Mouse (Mus musculus) frontal cortex, adult 2 months (tissue): Measurements from ENCODE around the gene Gcm1. TPM values are rescaled to one million over a fixed set of nuclear protein-coding genes. Genes with fewer than 3 reads are reported as not detected.
"Not testable (repeated sequence)": the region's sequence is repeated elsewhere in the genome, so short reads cannot be mapped to it uniquely, and the experiment has no call there.

Experiments
- DNase-seq, 2 experiments: peaks; one replicate each; pipeline ENCODE4 v3.0.0; 2022; ENCODE audit warnings: low spot score in 1 of 2; ENCODE audit errors: extremely low spot score in 1 of 2
- polyA plus RNA-seq: library from polyadenylated mRNA; depleted of rRNA; stranded (reverse); fragments of >200 nt; gene quantifications from 2 replicates; pipeline ENCODE4 v1.2.3, GENCODE M21; 2012

The Gcm1 gene
- polyA plus RNA-seq, 1 experiment: not detected

DNA sequence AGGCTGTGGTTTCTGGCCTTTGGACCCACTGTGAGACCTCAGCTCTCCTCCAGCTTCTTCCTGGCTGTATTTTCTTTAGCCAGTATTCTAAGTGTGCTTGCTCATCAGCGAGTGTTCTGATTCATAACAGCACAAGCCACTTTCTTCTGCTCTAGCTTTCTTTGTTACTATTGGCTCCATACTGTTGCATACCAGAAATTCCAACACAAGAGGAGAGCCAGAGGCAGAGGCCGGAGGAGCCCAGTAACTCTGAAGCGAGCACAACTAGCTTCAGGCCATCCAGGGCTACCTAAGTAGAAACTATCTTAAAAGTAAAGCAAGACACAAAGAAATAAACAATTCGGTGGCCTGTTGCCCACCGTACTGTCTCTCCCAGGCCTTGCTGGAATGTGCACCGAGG lies 6.6 kb upstream of the Gcm1 start:
- no peak for DNase-seq

DNA sequence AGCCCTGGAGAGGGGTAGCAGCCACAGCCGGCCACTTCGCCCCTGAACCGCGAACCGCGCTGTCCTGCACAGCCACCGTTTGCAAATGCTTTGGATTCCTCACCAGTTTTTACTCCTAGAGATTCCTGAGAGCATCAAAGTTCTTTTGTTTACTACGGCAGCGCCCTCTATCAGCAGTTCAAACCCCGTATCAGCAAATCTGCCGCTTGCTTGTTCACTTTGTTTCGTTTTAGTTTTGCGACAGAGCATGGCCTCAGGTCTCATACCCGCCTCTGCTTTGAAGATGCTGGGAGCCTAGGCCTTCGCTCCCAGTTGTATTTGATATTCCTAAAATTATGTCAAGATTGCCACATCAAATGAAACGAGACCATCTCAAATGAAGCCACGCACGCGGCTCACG lies 5.0 kb upstream of the Gcm1 start:
- DNase-seq: no peak

DNA sequence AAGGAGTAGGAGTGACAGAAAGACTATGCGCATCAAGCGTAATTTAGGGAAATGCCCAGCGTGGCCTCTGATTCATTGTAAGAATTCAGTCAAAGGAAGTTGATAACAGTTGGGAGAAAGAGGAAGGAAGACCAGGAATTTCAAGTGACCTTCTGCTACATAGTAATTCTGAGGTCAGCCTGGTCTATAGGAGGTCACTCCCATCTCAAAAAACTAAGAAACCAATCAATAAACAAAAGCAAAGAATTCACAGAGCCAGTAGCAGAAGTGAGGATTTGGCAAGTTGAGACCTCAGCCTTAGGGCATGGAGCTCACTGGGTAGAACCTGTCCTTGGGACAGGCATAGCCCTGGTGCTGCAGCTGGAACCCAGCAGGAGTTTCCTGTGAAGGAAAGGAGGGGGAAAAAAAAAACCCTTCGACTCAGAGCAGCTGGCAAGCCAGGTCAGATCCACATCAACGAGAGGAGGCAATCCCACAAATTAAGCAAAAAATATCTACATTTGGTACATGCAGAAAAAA lies 1.2 kb upstream of the Gcm1 start:
- DNase-seq: no peak

DNA sequence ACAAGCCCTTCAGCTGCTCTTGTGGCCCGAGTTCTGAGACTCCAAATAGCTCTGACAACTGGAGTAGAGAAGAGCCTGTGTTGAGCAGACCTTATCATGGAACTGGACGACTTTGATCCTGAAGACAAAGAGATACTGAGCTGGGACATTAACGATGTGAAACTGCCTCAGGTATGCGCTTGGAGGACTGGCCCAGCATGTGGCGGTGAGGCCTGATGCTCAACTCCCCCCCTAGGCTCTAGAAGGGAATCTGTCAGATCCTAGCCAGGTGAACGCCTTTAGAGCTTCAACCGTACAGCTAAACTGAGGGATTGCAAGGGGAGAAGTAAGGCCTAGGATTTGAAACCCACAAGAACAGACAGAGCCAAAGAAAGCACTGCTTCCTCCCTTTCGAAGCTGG lies 2.1 kb downstream of the Gcm1 start:
- DNase-seq: no peak

DNA sequence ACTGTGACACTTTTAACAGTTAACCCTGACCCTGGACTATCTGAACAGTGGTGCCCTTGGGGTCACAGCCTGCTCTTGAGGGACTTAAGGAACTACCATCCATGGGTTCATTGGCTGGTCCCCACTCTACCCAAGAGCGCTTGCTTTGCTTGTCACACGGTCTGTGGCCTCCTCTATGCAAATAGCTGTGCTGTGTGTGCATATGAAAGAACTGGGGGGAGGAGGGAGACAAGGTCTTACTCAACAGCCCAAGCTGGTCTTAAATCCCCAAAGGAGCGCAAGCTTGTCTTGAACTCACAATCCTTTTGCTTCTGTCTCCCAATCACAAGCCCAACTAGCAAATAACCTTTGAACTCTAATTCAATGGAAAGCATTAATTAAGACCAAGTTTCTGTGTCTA lies 2.6 kb downstream of the Gcm1 start:
- no peak for DNase-seq

DNA sequence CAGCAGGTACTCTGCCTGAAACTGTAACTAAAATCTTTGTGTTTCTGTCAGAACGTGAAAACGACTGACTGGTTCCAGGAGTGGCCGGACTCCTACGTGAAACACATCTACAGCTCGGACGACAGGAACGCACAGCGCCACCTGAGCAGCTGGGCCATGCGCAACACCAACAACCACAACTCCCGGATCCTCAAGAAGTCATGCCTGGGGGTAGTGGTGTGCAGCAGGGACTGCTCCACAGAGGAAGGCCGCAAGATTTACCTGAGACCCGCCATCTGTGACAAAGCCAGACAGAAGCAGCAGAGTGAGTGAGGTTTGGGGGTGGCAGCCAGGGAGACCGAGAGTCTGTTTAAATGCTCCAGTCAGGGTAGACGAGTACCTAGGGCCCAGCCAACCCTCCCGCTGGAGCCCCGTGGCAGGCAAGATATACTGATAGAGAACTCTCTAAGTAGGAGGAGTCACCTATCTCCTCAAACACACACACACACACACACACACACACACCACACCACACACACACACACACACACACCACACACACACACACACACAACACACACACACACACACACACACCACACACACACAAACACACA lies 7.9 kb downstream of the Gcm1 start:
- no peak for DNase-seq

DNA sequence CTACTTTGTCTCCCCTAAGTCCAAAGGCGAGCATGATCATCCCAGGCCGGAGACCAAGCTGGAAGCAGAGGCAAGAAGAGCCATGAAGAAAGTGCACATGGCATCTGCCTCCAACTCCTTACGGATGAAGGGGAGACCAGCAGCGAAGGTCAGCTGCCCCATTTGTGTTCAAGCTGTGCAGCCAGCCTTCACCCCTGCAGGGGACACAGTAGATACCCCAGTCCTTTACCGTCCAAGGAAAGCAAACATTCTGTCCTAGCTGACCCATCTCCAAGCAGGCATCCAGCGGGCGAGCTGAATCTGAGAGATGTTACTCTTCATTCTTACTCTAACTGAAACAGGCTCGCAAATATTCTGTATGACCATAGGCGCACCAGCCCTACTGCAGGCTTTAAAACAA lies 10.7 kb downstream of the Gcm1 start:
- no peak for DNase-seq

DNA sequence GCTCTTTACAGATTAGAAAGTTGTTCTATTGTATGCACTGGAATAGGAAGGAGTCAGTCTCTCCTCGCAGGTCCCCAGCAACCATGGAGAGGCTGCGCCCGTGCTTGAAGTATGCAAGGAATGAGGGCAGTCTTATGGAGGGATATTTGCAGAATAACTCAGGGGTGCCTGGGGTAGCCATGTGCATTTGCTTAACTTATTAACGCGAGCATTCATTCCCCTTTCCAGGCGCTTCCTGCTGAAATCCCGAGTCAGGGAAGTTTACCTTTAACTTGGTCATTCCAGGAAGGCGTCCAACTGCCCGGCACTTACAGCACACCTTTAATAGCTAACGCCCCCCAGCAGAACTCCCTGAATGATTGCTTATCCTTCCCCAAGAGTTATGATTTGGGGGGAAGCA lies 12.4 kb downstream of the Gcm1 start:
- no peak for DNase-seq

DNA sequence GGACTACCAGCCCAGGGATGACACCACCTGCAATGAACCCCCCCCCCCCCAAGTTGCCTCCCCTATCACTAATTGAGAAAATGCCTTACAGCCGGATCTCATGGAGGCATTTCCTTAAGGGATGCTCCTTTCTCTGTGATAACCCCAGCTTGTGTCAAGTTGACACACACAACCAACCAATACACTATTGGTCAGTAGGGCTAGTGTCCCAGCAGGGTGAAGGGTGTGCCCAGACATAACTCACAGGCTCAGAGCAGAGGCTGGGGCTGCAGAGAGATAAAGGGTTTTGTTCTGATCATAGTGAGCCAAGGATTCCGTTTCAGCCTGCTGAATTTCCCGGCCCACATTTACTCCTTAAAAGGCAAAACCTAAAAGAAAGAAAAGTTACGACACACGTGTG lies 18.8 kb downstream of the Gcm1 start:
- no peak for DNase-seq

DNA sequence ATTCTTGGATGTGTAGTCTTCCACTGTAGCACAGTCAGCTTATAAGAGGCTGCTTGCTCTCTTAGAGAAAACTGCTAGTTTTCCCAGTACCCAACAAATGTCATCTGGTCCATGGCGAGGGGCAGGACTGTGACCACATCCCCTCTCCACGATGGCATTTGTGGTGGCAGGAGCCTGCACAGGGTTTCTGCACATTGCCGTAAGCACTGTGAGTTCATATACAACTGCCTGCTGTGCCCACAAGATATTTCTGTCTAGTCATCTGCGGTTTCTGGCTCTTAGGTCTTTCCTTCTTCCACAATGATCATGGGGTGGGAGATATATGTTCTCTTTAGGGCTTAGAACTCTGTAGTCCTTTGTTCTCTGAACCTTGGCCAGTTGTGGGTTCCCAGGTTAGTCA lies 19.9 kb downstream of the Gcm1 start:
- no peak for DNase-seq

DNA sequence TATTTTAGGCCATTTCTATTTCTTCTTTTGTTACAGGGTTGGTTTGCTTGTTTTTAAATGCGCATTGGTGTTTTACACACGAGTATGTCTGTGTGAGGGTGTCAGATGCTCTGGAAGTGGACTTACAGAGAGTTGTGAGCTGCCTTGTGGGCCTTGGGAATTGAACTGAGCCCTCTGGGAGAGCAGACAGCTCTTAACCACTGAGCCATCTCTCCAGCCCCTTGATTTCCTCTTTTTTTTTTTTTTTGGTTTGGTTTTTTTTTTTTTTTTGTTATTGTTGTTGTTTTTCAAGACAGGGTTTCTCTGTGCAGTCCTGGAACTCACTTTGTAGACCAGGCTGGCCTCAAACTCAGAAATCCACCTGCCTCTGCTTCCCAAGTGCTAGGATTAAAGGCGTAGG lies 21.6 kb downstream of the Gcm1 start:
- DNase-seq: not testable (repeated sequence)

DNA sequence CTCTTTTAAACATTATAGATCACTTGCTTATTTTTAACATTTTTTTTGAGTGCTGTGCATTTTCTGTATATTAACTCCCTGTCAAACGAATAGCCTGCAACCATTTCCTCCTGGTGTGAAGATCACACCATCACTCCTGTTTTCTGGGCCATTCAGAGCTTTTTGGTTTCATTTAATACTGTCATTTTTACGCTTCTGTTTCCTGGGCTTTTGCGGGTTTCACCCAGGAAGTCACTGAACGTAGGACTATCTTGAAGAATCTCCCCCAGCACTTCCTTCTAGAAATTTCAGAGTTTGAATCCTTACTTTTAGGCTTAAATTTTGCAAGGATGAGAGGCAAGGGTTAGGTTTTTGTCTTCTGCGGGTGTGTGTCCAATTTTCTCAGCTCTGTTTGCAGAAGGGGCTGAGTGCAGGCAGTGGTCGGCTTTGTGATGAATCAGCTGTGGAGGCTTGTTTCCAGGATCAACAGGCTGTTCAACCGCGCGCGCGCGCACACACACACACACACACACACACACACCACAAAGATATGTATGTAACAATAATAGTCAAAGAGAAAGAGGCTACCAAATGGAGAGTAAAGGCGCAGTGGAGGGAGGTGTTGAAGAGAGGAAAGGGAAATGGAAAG lies 22.1 kb downstream of the Gcm1 start:
- DNase-seq: no peak

DNA sequence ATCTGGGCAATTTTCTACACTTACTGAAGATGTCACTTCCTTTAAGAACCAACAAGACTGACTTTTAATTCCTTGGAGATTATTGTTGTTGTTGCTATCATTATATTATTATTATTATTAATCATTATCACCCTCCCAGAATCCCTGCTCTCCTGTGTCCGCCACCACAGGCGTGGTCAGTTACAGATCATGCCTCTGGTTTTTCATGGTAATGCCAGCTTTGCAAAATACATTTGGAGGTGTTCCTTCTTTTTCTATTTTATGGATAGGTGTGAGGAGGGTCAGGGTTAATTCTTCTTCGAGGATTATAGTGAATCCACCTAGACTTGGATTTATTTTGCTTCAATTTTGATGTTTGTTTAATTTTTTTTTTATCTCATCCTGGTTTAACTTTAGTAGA lies 23.5 kb downstream of the Gcm1 start:
- no peak for DNase-seq

DNA sequence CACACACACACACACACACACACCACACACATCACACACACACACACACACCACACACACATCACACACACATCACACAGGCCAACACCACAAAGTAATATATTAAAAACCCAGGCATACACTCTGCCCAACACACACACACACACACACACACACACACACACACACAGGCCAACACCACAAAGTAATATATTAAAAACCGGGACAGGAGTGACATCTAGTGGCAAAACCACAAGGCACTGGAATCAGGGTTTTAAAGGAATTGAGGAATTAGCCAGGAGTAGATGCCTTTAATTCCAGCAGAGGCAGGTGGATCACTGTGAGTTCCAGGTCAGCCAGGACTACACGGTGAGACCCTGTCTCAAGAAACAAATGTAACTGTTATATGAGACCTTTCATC lies 26.5 kb downstream of the Gcm1 start:
- DNase-seq: peak in 1 of 2 experiments; percentile 31

DNA sequence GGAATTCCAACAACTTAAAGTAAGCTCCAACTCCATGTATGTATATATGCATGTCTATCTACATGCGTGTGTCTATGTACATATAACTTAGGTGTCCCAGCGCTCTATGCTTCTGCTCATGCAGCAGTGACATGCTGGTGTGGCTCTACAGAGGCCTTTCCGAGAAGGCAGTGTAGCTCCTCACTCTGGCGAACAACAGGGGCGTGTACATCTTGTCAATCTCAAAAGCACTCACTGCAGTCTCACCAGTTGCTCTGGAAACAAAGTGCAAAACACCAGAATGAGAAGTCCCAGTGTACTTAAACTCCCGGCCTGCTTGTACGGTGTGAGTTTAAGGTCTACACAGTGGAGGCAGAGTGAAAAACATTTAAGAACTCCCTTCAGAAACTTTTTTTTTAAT lies 30.1 kb downstream of the Gcm1 start:
- DNase-seq: no peak

DNA sequence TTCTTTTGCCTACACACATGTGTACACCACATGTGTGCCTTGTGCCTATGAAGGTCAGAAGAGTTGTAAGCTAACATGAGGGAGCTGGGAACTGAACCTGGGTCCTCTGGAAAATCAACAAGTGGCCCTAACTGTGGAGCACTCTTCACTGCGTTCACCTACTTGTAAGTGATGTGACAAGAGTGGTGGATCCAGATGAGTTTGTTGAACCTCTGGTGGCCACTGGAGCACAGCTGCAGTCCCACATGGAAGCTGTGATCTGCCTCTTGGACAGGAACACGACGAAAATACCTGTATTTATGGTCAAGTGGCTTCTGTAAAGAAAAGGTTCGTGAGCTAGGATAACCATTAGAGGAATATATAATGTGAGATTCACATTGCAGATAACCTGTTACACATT lies 32.6 kb downstream of the Gcm1 start:
- no peak for DNase-seq

DNA sequence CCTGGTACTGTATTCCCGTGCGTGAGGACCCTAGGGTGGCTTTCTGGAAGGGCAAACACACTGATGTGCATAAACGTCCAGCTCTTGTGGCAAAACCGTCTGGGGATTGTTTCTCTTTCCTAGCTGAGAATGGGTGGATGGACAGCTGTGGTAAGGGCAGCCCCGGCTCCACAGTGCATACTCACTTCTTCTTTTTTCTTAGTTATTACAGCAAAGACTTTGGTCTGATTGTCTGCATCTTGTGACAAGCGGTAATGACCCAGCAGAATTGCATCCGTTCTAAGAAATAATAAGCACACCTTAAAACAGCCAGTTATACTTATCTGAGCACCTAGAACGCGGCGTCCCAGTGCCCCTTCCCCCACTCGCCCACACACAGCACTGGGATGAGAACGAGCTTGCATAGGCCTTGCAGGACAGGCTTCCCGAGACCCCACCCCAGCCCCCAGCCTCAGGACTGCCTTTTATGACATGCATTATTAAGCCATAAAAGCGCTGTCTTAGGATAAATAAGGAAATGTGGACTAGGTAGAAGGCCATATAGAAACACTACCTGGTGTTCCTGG lies 34.1 kb downstream of the Gcm1 start:
- no peak for DNase-seq

DNA sequence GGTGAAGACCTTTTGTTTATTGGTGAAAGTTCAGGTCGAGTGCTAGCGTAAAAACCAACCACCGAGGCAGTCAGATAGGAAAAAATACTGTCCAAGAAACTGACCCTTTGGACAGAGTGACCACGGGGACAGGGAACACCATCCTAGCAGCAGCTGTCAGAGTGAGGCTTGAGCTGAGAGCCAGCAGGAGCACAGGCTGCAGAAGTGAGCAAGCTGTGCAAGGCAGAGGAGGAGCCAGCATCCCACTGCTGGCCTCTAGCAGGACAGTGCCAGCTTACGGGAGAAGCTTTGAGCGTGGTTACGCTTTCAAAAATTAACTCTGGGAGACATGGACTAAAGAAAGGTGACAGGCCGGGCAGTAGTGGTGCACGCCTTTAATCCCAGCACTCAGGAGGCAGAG lies 36.0 kb downstream of the Gcm1 start:
- no peak for DNase-seq

DNA sequence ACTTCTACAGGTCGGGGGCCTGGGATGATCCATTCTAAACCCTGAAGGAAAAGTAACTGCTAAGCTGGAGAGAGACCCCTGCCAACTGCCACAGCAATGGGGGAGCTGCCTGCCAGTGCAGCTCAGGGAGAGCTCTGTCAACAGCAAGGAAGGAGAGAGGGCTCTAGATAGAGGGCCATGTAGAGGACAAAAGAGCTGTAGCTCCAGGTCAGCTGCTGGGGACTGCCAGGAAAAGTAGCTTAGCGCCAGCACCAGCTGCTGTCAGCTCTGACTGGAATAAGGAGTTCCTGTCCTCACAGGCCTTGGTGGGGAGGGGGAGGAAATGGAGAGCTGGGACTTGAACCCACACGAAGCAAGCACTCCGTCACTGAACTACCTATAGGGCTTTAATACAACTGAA lies 36.8 kb downstream of the Gcm1 start:
- DNase-seq: no peak

DNA sequence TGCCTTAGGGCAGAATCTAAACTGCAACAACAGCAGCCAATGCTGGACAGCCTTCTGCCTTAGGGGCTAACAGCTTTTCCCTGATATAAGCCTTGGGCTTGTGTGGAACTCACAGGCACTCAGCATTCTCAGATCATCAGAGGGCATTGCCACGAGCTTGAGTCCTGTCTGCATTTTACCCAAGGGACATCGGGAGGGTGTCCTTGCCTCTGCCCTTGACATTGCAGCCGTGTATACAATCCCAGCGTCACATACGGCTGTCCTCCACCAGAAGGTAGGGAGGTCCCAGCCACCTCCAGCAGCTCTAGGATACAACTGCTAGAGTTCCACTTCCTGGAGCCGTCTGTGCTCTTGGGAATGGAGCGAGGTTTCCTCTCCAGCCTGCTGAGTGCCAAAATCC lies 37.2 kb downstream of the Gcm1 start:
- DNase-seq: no peak

DNA sequence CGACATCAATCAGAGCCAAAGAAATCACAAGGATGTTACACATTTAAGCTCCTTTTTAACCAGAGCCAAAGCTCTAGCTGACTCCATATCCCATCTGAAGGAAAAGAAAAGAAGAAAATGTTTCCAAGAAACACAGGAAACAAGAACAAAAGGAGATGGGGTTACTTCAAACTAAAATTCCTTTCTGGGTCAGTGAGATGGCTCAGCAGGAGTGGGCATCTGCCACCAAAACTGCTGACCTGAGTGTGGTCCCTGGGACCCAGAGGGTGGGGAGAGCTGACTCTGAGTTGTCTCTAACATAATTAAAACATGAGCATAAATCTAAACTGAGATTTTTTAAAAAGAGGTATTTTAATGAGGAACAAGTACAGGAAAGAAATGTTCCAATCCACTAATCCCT lies 38.2 kb downstream of the Gcm1 start:
- no peak for DNase-seq

DNA sequence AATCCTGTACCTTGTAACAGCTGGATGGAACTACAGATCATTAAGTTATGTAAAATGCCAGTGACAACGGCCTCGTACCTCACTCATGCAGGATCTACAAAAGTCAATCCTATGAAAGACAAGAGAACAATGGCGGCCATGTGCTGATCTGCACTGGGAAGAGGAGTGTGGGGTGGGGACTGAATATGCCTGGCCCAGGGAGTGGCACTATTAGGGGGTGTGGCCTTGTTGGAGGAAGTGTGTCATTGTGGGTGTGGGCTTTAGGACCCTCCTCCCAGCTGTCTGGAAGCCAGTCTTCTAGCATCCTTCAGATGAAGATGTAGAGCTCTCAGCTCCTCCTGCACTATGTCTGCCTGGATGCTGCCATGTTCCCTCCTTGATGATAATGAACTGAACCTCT lies 38.9 kb downstream of the Gcm1 start:
- DNase-seq: no peak
